Mouse (Mus musculus): ENCODE measurements at regions not wholly inside any gene's neighbourhood (a gene's known extent, or its start where the extent isn't known, plus 50 kb on each side); places are given as distances from the start of the nearest gene placed in this dataset.

DNA sequence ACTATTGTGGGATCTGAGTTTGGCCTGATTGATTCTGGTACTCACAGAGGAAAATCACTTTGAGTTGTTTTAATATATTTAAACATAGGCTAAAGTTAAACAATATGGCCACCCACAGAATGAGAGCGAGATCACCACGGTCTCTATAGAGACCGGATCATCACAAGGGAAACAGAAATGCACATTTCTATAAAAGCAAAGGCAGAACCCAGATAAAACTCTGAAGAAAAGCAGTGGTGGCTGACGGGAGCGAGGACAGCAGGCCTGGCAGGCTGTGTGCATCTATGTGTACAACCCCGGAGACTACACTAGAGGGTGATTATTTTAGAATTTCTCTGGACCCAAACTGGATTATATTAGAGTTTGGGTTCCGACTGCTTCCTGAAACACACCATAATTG lies 168.8 kb downstream of the Thbs2 start:
- Histone ChIP-seq H3K4me3 (replicated peaks; ENCODE audit: extremely low read depth, low read depth, low read length) (no peak overlapping the region), H3K4me1 (ENCODE audit: control insufficient read depth, insufficient read depth, low read length) (no peaks in the 10 kb centered on the region)
- no peak for TF ChIP-seq CTCF (IDR thresholded peaks at IDR 0.05; ENCODE audit: insufficient read depth, low read length)
- no peak for TF ChIP-seq POLR2A (IDR thresholded peaks at IDR 0.05; ENCODE audit: borderline replicate concordance, extremely low read depth, low read depth, low read length)
- DNase-seq: no peak
- WGBS: 86% methylated on average over 7 of the region's 7 CpGs

DNA sequence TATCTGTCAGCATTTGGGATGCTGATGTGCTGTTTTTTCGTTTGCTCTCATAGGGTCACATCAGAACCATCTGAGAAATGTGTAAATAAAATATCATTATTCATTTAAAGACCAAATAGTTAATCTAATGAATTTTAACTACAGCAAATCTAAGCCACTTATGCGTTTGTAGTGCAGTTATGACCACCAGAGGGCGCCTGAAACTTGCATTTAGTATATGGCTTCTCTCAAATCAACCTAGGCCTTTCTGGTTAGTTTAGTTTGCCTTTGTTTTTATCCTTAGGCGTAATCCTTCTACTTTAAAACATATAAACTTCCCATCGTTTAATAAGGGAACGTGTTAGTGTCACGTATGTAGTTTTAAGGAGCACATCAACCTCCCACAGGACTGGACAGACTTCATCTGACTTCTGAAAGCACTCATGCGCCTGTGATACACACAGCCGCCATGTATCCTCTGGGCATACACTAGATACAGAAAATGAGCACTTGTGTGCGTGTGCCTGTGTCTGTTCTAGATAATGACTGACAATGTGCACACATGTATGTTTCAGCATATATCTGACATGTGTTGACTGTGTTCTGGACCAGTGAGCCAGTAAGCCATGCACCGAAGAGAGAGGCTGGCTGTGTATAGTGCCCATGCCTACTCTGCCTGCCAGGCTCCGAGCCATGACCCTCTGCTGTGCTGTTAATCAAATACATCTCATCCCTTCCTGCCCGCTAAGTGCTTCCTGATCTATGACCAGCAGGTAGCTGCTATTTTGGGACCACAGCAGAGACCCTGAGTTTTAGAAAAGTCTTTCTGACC lies 169.4 kb downstream of the Thbs2 start:
- peak; percentile 26 for DNase-seq
- peak; percentile 19; the same call in 1 of the 2 replicates for TF ChIP-seq CTCF (IDR thresholded peaks at IDR 0.05; ENCODE audit: insufficient read depth, low read length)
- TF ChIP-seq POLR2A (IDR thresholded peaks at IDR 0.05; ENCODE audit: borderline replicate concordance, extremely low read depth, low read depth, low read length): no peak
- Histone ChIP-seq H3K4me1 (ENCODE audit: control insufficient read depth, insufficient read depth, low read length) (no peaks in the 10 kb centered on the region), H3K4me3 (replicated peaks; ENCODE audit: extremely low read depth, low read depth, low read length) (no peak overlapping the region)
- 41% methylated on average over 13 of the region's 13 CpGs for WGBS

DNA sequence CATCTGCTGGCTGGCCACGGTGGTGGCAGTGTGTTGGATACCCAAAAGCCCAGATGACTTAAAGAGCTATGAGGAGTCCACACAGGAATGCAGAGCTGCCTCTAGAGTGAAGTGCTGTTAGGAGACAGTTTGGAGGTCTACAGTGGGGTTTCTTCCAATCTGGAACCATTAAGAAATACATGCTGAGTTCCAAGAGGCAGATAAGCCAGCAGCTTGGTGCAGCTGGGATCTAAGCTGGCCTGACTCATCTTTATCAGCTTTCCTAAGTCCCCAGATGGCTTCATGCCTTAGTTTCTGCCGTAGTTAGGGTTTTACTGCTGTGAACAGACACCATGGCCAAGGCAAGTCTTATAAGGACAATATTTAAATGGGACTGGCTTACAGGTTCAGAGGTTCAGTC lies 172.0 kb downstream of the Thbs2 start:
- no peak overlapping the region for H3K4me3 ChIP-seq (replicated peaks; ENCODE audit: extremely low read depth, low read depth, low read length)
- no peak for TF ChIP-seq CTCF (IDR thresholded peaks at IDR 0.05; ENCODE audit: insufficient read depth, low read length)
- no peak for TF ChIP-seq POLR2A (IDR thresholded peaks at IDR 0.05; ENCODE audit: borderline replicate concordance, extremely low read depth, low read depth, low read length)
- 56% methylated on average over 2 of the region's 2 CpGs for WGBS
- no peak for DNase-seq
- no peaks in the 10 kb centered on the region for H3K4me1 ChIP-seq (ENCODE audit: control insufficient read depth, insufficient read depth, low read length)

DNA sequence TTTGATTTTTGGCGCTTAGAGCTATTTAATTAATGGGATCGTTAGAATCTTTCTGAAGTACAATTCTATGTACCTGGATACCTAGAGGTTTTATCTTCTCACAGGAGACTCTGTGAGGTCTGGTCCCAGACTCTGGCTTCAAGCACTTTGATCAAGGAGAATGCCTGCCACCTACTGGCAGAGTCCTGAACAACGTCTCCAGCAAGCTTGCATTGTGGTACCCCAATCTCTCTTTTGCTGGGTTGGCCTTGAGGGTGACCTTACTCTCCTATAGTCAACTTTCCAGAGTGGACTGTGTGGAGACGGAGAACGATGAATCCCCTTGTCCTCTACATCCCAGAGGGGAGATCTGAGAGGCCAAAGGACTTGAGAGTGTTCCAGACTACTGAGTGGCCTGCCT lies 173.5 kb downstream of the Thbs2 start:
- no peaks in the 10 kb centered on the region for H3K4me1 ChIP-seq (ENCODE audit: control insufficient read depth, insufficient read depth, low read length)
- DNase-seq: peak; percentile 55
- no peak overlapping the region for H3K4me3 ChIP-seq (replicated peaks; ENCODE audit: extremely low read depth, low read depth, low read length)
- no peak for TF ChIP-seq POLR2A (IDR thresholded peaks at IDR 0.05; ENCODE audit: borderline replicate concordance, extremely low read depth, low read depth, low read length)
- TF ChIP-seq CTCF (IDR thresholded peaks at IDR 0.05; ENCODE audit: insufficient read depth, low read length): peak; percentile 81
- 14% methylated on average over 5 of the region's 5 CpGs for WGBS

DNA sequence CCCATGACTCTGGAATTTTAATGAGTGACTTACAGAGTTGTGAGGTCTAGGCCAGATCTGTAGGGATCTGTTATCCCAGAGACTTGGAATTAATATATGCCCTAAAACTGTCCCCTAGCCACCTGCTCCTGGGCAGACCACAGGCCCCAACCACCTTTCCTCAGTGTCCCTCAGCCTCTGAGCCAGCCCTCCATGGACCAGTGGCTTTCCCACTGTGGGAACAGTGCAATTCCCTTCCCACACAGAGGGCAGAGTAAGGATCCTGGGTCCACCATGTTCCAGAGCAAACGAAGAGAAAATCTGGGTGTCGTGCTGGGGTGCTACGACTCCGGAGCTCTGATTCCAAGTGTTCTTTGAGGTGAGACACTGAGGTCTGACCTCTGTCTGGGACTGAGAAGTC lies 174.7 kb downstream of the Thbs2 start:
- H3K4me3 ChIP-seq (replicated peaks; ENCODE audit: extremely low read depth, low read depth, low read length): no peak overlapping the region
- no peaks in the 10 kb centered on the region for H3K4me1 ChIP-seq (ENCODE audit: control insufficient read depth, insufficient read depth, low read length)
- DNase-seq: no peak
- TF ChIP-seq POLR2A (IDR thresholded peaks at IDR 0.05; ENCODE audit: borderline replicate concordance, extremely low read depth, low read depth, low read length) (no peak), CTCF (IDR thresholded peaks at IDR 0.05; ENCODE audit: insufficient read depth, low read length) (no peak)
- WGBS: 74% methylated on average over 4 of the region's 4 CpGs

DNA sequence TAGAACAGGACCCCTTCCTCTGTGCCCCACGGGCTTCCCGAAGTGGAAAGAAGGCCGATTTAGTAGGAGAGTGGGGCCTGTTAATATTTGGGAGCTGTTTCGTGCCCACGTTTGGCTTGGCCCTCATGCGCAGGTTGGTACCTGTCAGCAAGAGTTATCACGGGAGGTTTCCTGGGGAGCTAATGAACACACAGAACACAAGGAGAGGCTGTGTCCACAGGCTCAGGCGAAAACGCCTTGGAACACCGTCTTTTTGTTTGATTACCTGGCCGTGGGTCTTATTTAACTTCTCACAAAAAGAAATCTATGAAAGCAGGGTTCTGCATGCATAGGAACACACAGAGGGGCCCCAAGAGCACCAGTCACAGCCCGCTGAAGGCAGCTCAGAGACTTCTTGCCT lies 175.8 kb downstream of the Thbs2 start:
- no peak for DNase-seq
- WGBS: 77% methylated on average over 12 of the region's 12 CpGs
- Histone ChIP-seq H3K4me1 (ENCODE audit: control insufficient read depth, insufficient read depth, low read length) (no peaks in the 10 kb centered on the region), H3K4me3 (replicated peaks; ENCODE audit: extremely low read depth, low read depth, low read length) (no peak overlapping the region)
- TF ChIP-seq POLR2A (IDR thresholded peaks at IDR 0.05; ENCODE audit: borderline replicate concordance, extremely low read depth, low read depth, low read length): no peak
- TF ChIP-seq CTCF (IDR thresholded peaks at IDR 0.05; ENCODE audit: insufficient read depth, low read length): no peak

DNA sequence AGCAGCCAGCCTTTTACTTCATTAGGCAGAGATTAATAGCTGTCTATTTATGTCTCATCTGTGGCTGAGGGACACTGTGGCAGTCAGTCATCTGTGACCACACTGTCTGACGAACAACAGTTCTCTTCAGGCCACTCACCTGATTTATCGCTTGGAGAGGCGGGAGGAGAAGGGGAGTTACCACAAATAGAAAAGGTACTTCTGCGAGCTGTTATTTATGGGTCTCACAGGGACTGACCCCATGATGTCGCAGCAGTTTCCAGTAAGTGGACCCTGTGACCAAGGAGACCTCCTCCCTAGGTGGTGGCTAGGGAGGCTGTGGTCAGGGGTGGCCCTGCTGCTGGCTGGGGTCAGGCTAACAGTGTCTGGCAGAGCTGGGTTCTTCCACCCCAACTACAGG lies 176.7 kb downstream of the Thbs2 start:
- WGBS: 81% methylated on average over 5 of the region's 5 CpGs
- TF ChIP-seq CTCF (IDR thresholded peaks at IDR 0.05; ENCODE audit: insufficient read depth, low read length) (no peak), POLR2A (IDR thresholded peaks at IDR 0.05; ENCODE audit: borderline replicate concordance, extremely low read depth, low read depth, low read length) (no peak)

DNA sequence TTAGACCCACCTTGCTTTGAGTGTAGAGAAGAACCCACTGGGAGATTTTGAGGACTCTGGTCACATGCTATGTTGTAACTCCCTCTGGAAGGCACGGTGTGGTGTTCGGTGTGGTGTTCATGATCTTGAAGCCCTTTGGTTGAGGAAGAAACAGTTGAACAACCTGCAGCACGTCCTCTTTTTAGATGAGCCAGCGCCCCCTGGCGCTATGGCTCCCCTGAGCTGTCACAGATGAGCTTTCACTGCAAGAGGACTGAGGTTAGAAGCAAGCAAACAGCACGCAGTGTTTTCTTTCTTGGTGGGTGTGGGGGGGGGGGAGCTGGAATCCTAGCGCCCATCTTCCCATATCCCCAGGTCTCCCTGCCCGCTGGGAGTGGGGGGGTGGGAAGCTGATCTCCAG lies 177.9 kb downstream of the Thbs2 start:
- WGBS: 18% methylated on average over 8 of the region's 8 CpGs
- no peak overlapping the region for H3K4me3 ChIP-seq (replicated peaks; ENCODE audit: extremely low read depth, low read depth, low read length)
- DNase-seq: peak; percentile 37
- TF ChIP-seq CTCF (IDR thresholded peaks at IDR 0.05; ENCODE audit: insufficient read depth, low read length) (peak; percentile 65), POLR2A (IDR thresholded peaks at IDR 0.05; ENCODE audit: borderline replicate concordance, extremely low read depth, low read depth, low read length) (no peak)
- H3K4me1 ChIP-seq (ENCODE audit: control insufficient read depth, insufficient read depth, low read length): no peaks in the 10 kb centered on the region

More for the DNA sequence above, 176.7 kb downstream of the Thbs2 start:
- no peak overlapping the region for H3K4me3 ChIP-seq (replicated peaks; ENCODE audit: extremely low read depth, low read depth, low read length)
- no peaks in the 10 kb centered on the region for H3K4me1 ChIP-seq (ENCODE audit: control insufficient read depth, insufficient read depth, low read length)
- no peak for DNase-seq

DNA sequence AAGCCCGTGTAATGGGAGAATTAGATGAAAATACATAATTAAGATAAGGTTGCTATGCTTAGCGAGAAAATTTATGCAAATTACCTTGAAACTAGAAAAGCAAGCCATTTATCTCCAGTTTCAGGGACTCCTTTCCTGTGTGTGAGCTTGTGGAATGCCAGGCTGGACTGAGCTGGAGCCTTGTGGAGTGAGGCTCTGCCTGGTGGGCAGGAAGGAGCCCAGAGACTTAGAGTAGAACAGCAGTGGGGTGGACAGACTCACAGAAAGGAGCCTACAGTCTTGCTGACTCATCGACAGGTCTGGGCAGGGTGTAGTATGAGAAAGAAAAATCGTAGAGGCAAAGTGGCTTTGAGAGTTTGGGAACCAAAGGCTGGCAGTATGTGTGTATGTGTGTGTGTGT lies 180.6 kb downstream of the Thbs2 start:
- Histone ChIP-seq H3K4me1 (ENCODE audit: control insufficient read depth, insufficient read depth, low read length) (no peaks in the 10 kb centered on the region), H3K4me3 (replicated peaks; ENCODE audit: extremely low read depth, low read depth, low read length) (no peak overlapping the region)
- no peak for TF ChIP-seq POLR2A (IDR thresholded peaks at IDR 0.05; ENCODE audit: borderline replicate concordance, extremely low read depth, low read depth, low read length)
- TF ChIP-seq CTCF (IDR thresholded peaks at IDR 0.05; ENCODE audit: insufficient read depth, low read length): no peak
- 69% methylated on average over 4 of the region's 4 CpGs for WGBS
- DNase-seq: no peak

DNA sequence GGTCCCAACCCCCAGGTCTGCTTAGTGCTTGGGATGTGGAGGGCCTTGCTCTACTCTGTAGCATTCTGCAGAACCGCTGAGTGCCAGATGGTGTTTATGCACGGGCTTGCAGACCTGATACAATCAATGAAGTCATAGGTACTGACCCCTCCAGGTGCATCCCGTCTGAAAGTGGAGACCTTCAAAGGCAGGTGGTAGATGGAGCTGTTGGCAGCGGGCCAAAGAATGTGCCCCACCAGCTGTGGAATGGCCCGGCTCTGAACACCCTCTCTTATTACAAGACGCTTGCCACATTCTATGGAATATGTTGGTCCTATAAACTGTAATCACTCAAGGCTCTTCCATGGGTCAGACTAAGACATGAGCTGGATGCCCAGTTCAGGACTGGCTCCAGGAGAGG lies 183.5 kb downstream of the Thbs2 start:
- 33% methylated on average over 6 of the region's 6 CpGs for WGBS

More for the DNA sequence above, 183.5 kb downstream of the Thbs2 start:
- H3K4me1 ChIP-seq (ENCODE audit: control insufficient read depth, insufficient read depth, low read length): no peaks in the 10 kb centered on the region
- TF ChIP-seq POLR2A (IDR thresholded peaks at IDR 0.05; ENCODE audit: borderline replicate concordance, extremely low read depth, low read depth, low read length) (no peak), CTCF (IDR thresholded peaks at IDR 0.05; ENCODE audit: insufficient read depth, low read length) (no peak)
- H3K4me3 ChIP-seq (replicated peaks; ENCODE audit: extremely low read depth, low read depth, low read length): no peak overlapping the region
- no peak for DNase-seq

Data from lung, adult 2 months (tissue).